Mouse (Mus musculus) megakaryocyte, embryonic 14.5 days (primary cell): Measurements from ENCODE around the gene Toe1.
A peak's percentile ranks its signal among the peaks of the same experiment; 100 is the strongest.

ENCODE experiments used
- FLI1 ChIP-seq: IDR thresholded peaks from 2 replicates; pipeline ENCODE4 v1.6.1; 2012; ENCODE audit warnings: low read length, inconsistent platforms, mixed read lengths
- GATA1 ChIP-seq: IDR thresholded peaks from 3 replicates; pipeline ENCODE4 v1.6.1; 2012; ENCODE audit warnings: mixed read lengths, low read length, inconsistent platforms, borderline replicate concordance

GRCm38 (mm10) chr4:116807197-116808129, at the start of gene Toe1, which contains the start of gene Mutyh:
- no peak for TF ChIP-seq GATA1
- 0 out of 2 replicates have a peak, but pooled peaks have one; percentile 28 for TF ChIP-seq FLI1
